Mouse (Mus musculus): ENCODE measurements around the gene Efcab5. TPM values are rescaled to one million over a fixed set of nuclear protein-coding genes. Genes with fewer than 3 reads are reported as not detected.

The Efcab5 gene
- polyA plus RNA-seq, 1 experiment = not detected

DNA sequence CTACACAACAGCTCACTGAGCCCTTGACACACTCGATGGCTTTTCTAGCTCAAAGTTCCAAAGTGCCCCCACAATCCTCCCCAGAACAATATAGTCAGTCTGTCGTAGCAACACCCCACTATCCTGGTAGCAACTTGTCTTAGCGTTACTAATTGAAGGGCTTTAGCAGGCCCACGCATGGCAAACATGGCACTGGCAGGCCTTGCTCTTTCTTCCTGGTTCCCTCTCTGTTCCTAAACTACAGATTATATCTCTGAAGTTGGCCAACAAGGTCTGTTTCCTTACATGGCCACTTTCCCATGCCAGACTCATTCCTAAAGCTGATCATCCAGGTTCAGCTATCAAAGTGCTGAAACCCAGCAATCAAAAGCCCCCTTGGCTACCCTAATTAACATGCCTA, 146.9 kb downstream of the Efcab5 start:
- Histone ChIP-seq H3K4me1 (ENCODE audit: control insufficient read depth, insufficient read depth, low read length) (no peaks in the 10 kb centered on the region), H3K27ac (ENCODE audit: insufficient read depth, low read depth, low read length) (no peak overlapping the region), H3K4me3 (ENCODE audit: insufficient read depth, low read length) (no peak overlapping the region)
- TF ChIP-seq POLR2A (IDR thresholded peaks at IDR 0.05; ENCODE audit: borderline replicate concordance, low read depth, low read length) (no peak), CTCF (IDR thresholded peaks at IDR 0.05; ENCODE audit: low read depth, low read length) (no peak)

Other genes starting within 250 kb of the Efcab5 start
- not detected in 2 replicates for gene Slc6a4, start 190.4 kb downstream of the Efcab5 start, polyA plus RNA-seq (2012; ENCODE audit: insufficient read depth, insufficient read length, missing spikeins)
- 39.7 and 40.5 TPM in 2 replicates for gene Nsrp1, start 110.5 kb downstream of the Efcab5 start, polyA plus RNA-seq (2012; ENCODE audit: insufficient read depth, insufficient read length, missing spikeins)
- 24.6 and 26.8 TPM in 2 replicates for gene Ssh2, start 27.3 kb upstream of the Efcab5 start, polyA plus RNA-seq (2012; ENCODE audit: insufficient read depth, insufficient read length, missing spikeins)